Mouse (Mus musculus) left cerebral cortex, postnatal 4 days (tissue): Measurements from ENCODE around the gene Cyp4f39. TPM values are rescaled to one million over a fixed set of nuclear protein-coding genes. Genes with fewer than 3 reads are reported as not detected.
"Not testable (repeated sequence)": the region's sequence is repeated elsewhere in the genome, so short reads cannot be mapped to it uniquely, and the experiment has no call there.

Experiments used
- DNase-seq: peaks from one replicate; pipeline ENCODE4 v3.0.0-alpha.2; 2022
- intact Hi-C: fragments of 180-260 bp; cut with DNase I; formaldehyde crosslinking; loops from one replicate; pipeline ENCODE4 v1.15.1; 2025
- total RNA-seq, 2 experiments: library from RNA; stranded (reverse); gene quantifications; 2 replicates each; pipeline ENCODE4 v1.2.3; 2021

The Cyp4f39 gene
- total RNA-seq, 2 experiments from 2014 or later: 0.54 to 1.2 TPM

- no peak for DNase-seq
- intact Hi-C loops: no loop called here
These were observed 18.3 kb downstream of the Cyp4f39 start for GRCm38 (mm10) chr17:32470795-32471194.

GRCm38 (mm10) chr17:32472176-32472575 lies 19.7 kb downstream of the Cyp4f39 start:
- intact Hi-C loops: no loop called here
- peak; percentile 15 for DNase-seq

GRCm38 (mm10) chr17:32474954-32475560 lies 22.5 kb downstream of the Cyp4f39 start:
- no peak for DNase-seq
- intact Hi-C loops: no loop called here

- intact Hi-C loops: no loop called here
- no peak for DNase-seq
These were observed 24.7 kb downstream of the Cyp4f39 start for GRCm38 (mm10) chr17:32477204-32477603.

DNA sequence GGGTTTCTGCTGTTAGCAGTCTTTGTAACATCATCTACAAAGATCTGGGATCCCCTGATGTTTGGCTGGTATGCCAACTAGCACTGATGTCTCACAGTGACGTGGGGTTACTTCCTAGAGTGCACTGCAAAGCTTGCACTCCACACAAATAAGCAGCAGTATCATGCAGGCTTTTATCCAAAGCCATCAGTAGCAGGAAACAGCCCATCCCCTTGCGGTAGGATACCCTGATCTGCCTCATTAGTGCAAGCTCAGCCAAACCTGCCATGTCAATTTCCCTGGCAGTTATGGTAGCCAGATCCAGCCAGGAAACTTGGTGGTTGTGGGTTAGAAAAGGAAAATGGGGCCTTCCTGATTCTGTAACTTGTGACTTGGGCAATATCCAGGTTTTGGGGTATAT lies 26.2 kb downstream of the Cyp4f39 start:
- no peak for DNase-seq
- intact Hi-C loops: no loop called here

GRCm38 (mm10) chr17:32479554-32480506 lies 27.3 kb downstream of the Cyp4f39 start:
- intact Hi-C loops: no loop called here
- DNase-seq: peak; percentile 48

- DNase-seq: no peak
- intact Hi-C loops: no loop called here
These were observed 29.2 kb downstream of the Cyp4f39 start for GRCm38 (mm10) chr17:32481766-32482165.

GRCm38 (mm10) chr17:32483200-32483599 lies 30.7 kb downstream of the Cyp4f39 start:
- intact Hi-C loops: no loop called here
- peak; percentile 84 for DNase-seq

GRCm38 (mm10) chr17:32492349-32492980 lies 39.9 kb downstream of the Cyp4f39 start:
- intact Hi-C loops: loop anchor here (5.0 kb wide), 1 partner anchor 145 kb away; no protein-coding TSS in a partner anchor
- DNase-seq: no peak

DNA sequence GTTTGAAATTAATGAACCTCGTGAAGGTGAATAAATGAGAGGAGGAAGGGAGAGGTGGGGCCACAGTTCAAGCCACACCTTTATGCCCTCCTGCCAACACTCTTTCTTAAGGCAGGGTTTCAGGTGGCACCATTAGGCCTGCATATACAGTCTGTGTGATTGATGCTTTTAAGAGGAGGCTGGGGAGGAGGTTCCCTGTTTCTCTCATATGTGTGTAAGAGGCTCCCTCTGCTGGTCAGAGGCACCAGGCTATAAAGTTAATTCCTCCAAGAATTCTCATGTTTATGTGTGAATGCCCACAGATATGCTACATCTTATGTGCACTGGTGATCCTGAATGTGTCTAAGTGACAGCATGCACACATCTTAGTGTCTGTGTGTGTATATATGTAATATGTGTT lies 42.1 kb downstream of the Cyp4f39 start:
- intact Hi-C loops: loop anchor here (5.0 kb wide), 1 partner anchor 147 kb away; no protein-coding TSS in a partner anchor
- DNase-seq: peak; percentile 66

DNA sequence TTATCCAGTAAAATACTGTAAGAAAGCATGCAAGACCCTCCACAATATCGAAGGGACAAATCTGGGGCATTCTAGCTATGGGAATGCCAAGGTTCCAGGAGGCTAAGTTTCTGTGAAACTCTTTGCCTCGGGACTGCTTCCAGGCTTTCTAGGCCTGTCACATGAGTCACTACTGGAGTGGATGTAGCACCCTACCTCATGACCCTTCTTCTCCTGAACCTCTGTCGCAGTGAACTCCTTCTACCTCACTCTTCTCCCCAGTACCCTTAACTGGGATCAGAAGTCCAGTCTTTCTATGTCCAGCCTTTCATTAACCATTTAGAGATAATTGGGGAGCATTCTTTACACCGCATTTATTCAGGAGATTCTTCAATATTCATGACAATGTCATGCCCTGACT lies 48.0 kb downstream of the Cyp4f39 start:
- intact Hi-C loops, DNase-seq: not testable (repeated sequence)

- no peak for DNase-seq
- intact Hi-C loops: no loop called here
These were observed 48.5 kb downstream of the Cyp4f39 start for GRCm38 (mm10) chr17:32501051-32501450.

GRCm38 (mm10) chr17:32503111-32503510 lies 50.6 kb downstream of the Cyp4f39 start:
- DNase-seq: no peak
- intact Hi-C loops: no loop called here

- intact Hi-C loops: no loop called here
- DNase-seq: peak; percentile 41
These were observed 53.6 kb downstream of the Cyp4f39 start, which contains the start of gene Cyp4f17 for GRCm38 (mm10) chr17:32505851-32506728. Gene Cyp4f17, plus strand, starts transcription at chr17:32506050.

- DNase-seq: no peak
- intact Hi-C loops: no loop called here
These were observed 54.3 kb downstream of the Cyp4f39 start for GRCm38 (mm10) chr17:32506729-32507245.

DNA sequence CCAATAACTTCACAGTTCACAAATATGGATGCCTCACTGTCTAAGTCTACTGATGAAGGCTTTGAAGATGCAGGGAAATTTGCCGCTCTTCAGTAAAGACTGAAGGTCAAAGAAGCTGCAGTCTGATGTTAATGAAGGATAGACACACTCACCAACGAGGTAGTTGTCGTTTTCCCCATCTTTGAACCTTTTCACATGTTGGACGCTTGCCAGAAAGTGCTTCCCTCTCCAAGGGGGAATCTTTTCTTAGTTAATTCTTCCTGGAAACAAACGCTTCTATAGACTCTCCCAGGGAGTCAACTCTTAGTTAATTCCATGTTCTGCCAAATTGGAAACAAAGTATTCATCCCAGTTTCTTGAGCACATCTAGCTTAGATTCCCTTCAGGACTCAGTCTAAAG lies 63.6 kb downstream of the Cyp4f39 start:
- no peak for DNase-seq
- intact Hi-C loops: no loop called here

GRCm38 (mm10) chr17:32521981-32522380 lies 69.5 kb downstream of the Cyp4f39 start:
- DNase-seq: no peak
- intact Hi-C loops: no loop called here

GRCm38 (mm10) chr17:32522386-32522785 lies 69.9 kb downstream of the Cyp4f39 start:
- intact Hi-C loops: no loop called here
- DNase-seq: no peak

GRCm38 (mm10) chr17:32522816-32523215 lies 70.3 kb downstream of the Cyp4f39 start:
- intact Hi-C loops: no loop called here
- no peak for DNase-seq

DNA sequence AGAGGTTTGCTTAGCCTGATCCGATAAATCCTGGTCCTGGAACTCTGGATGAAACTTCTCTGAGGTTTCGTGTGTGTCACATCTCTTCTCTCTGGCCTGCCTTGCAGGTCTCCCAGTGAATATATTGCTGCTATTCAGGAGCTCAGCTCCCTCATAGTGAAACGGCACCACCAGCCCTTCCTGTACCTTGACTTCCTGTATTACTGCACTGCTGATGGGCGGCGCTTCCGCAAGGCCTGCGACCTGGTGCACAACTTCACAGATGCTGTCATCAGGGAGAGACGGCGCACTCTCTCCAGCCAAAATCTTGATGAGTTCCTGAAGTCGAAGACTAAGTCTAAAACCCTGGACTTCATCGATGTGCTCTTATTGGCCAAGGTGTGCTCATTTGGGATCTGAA lies 71.4 kb downstream of the Cyp4f39 start:
- intact Hi-C loops: no loop called here

More for the DNA sequence above, 71.4 kb downstream of the Cyp4f39 start:
- no peak for DNase-seq
